Mouse (Mus musculus) stomach, postnatal 0 days (tissue): ENCODE results near the gene Pgr. TPM values are rescaled to one million over a fixed set of nuclear protein-coding genes. Genes with fewer than 3 reads are reported as not detected.

Experiments used
- ATAC-seq: fragments of 200-750 bp; cut with Nextera tagmentation; 2 replicates; pipeline ENCODE4 v1.8.0; 2017; ENCODE audit not compliant: low FRiP score, low TSS enrichment
- DNase-seq: peaks from one replicate; pipeline ENCODE4 v3.0.0-alpha.2; 2016; ENCODE audit warnings: low spot score
- H3K27ac ChIP-seq: fragments of 300-500 bp; sonication (generic); replicated peaks from 2 replicates; pipeline ENCODE4 v1.5.1; 2014; ENCODE audit warnings: mild to moderate bottlenecking, control low read depth
- H3K27me3 ChIP-seq: fragments of 300-500 bp; sonication (generic); 2 replicates; pipeline ENCODE4 v1.6.1; 2014; ENCODE audit warnings: low read length; ENCODE audit not compliant: control insufficient read depth, insufficient read depth
- H3K36me3 ChIP-seq: fragments of 300-500 bp; sonication (generic); 2 replicates; pipeline ENCODE4 v1.6.1; 2014; ENCODE audit warnings: low read length, mixed read lengths; ENCODE audit not compliant: control insufficient read depth, insufficient read depth
- H3K4me1 ChIP-seq: fragments of 300-500 bp; sonication (generic); replicated peaks from 2 replicates; pipeline ENCODE4 v1.6.1; 2014; ENCODE audit warnings: antibody characterized with exemption; ENCODE audit not compliant: control insufficient read depth, insufficient read depth
- H3K4me2 ChIP-seq: fragments of 300-500 bp; sonication (generic); replicated peaks from 2 replicates; pipeline ENCODE4 v1.6.1; 2014; ENCODE audit warnings: low read depth, mild to moderate bottlenecking, control low read depth, moderate library complexity
- H3K4me3 ChIP-seq: fragments of 300-500 bp; sonication (generic); 2 replicates; pipeline ENCODE4 v1.5.1; 2014; ENCODE audit warnings: low read depth, low read length, control low read depth
- H3K9ac ChIP-seq: fragments of 300-500 bp; sonication (generic); 2 replicates; pipeline ENCODE4 v1.6.1; 2014; ENCODE audit warnings: mild to moderate bottlenecking, low read length, control low read depth, mixed read lengths
- H3K9me3 ChIP-seq: fragments of 300-500 bp; sonication (generic); 2 replicates; pipeline ENCODE4 v1.6.1; 2016; ENCODE audit warnings: low read length; ENCODE audit not compliant: control insufficient read depth
- CTCF ChIP-seq: IDR thresholded peaks from 2 replicates; pipeline ENCODE4 v1.5.1; 2016; ENCODE audit warnings: antibody characterized with exemption, low read depth, mild to moderate bottlenecking, moderate library complexity
- EP300 ChIP-seq: optimal IDR thresholded peaks from 2 replicates; pipeline ENCODE3; 2016; ENCODE audit warnings: antibody characterized with exemption
- WGBS: fragments of 180-500 bp; shearing (Covaris S2); extraction: QIAGEN DNeasy Blood & Tissue Kit; methylation state at CpG from one replicate; pipeline ENCODE4 v1.1.7; 2014; 5-methylcytosine and 5-hydroxymethylcytosine counted together
- polyA plus RNA-seq: library from polyadenylated mRNA; unstranded; fragments of >200 nt; fragmentation: Nextera tagmentation; extraction: Ambion mirVana; gene quantifications from 2 replicates; pipeline ENCODE4 v1.2.1, GENCODE M21; 2015

The Pgr gene
- 0.13 and 0.24 TPM in 2 replicates for polyA plus RNA-seq

GRCm38 (mm10) chr9:8899616-8900202, at the start of gene Pgr:
Gene Pgr (plus strand): TSS chr9:8899833.
- TF ChIP-seq EP300 (no peak), CTCF (no peak)
- peak within 1 kb of the TSS; percentile 41 for H3K9ac ChIP-seq
- peak within 1 kb of the TSS; percentile 51 for H3K4me3 ChIP-seq
- peaks cover 6% of the 10 kb centered on the region for H3K27me3 ChIP-seq
- peak within 1 kb of the TSS; percentile 77 for H3K4me2 ChIP-seq
- H3K4me1 ChIP-seq = peaks cover 2% of the 10 kb centered on the region
- no peak for ATAC-seq
- H3K27ac ChIP-seq = no peak within 1 kb of the TSS
- no peaks in the 10 kb centered on the region for H3K36me3 ChIP-seq
- no peaks in the 10 kb centered on the region for H3K9me3 ChIP-seq
- DNase-seq = peak; percentile 12
- under 1% methylated on average over 16 of the region's 16 CpGs for WGBS

DNA sequence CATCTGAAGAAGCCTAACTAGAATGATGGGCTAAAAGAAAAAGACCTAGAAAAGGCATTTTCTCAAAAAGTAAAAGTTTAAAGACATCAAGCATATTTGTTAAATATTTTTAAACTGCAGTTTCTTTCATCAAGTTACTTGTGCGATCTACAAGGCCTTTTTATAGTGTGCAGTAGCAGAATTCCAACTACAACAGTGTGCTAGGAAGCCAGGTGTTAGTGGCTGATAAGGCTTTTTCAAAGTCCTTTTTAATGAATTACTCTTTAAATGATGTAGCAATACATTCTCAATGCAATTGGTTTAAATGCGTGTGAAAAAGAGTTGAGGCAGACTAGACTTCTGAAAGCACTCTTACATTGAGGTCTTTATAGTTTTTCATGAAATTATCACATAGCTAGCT, 42.2 kb upstream of the Pgr start:
- H3K4me2 ChIP-seq = no peak overlapping the region
- H3K4me1 ChIP-seq = no peaks in the 10 kb centered on the region
- no peaks in the 10 kb centered on the region for H3K9me3 ChIP-seq
- ATAC-seq (no peak), DNase-seq (no peak)
- TF ChIP-seq CTCF = no peak
- no peak for TF ChIP-seq EP300
- H3K9ac ChIP-seq = no peak overlapping the region
- no peak overlapping the region for H3K4me3 ChIP-seq
- no peak overlapping the region for H3K27ac ChIP-seq
- H3K36me3 ChIP-seq = no peaks in the 10 kb centered on the region
- WGBS = 53% methylated on average over 2 of the region's 2 CpGs
- no peaks in the 10 kb centered on the region for H3K27me3 ChIP-seq

GRCm38 (mm10) chr9:8868511-8868910, 31.1 kb upstream of the Pgr start:
- Histone ChIP-seq H3K4me2 (no peak overlapping the region), H3K27ac (no peak overlapping the region), H3K9me3 (no peaks in the 10 kb centered on the region), H3K36me3 (no peaks in the 10 kb centered on the region), H3K9ac (no peak overlapping the region), H3K27me3 (no peaks in the 10 kb centered on the region), H3K4me3 (no peak overlapping the region), H3K4me1 (no peaks in the 10 kb centered on the region)
- DNase-seq = no peak
- WGBS = 50% methylated on average over 2 of the region's 2 CpGs
- no peak for ATAC-seq
- TF ChIP-seq CTCF (no peak), EP300 (no peak)

DNA sequence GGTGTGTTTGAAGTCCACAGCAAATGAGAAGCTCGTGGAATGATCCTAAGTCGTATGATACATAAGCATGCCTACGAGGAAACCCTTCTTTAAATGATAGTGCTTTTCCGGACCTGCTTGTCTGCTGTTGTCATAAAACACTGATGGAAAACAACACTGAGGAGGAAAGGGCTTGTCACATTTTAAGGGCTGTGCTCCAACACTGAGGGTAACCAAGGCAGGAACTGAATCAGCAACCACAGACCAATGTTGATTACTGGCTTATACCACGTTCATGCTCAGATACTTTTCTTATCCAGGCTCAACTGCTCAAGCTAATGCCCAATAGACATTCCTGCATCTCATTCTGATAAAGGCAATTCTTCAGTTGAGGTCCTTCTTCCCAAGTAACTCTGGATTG, 4.4 kb upstream of the Pgr start:
- Histone ChIP-seq H3K4me2 (no peak overlapping the region), H3K4me3 (no peak overlapping the region), H3K9me3 (no peaks in the 10 kb centered on the region), H3K9ac (no peak overlapping the region), H3K36me3 (no peaks in the 10 kb centered on the region), H3K4me1 (no peaks in the 10 kb centered on the region; the same call in 1 of the 2 replicates), H3K27me3 (no peaks in the 10 kb centered on the region; the same call in 1 of the 2 replicates), H3K27ac (no peak overlapping the region)
- DNase-seq = no peak
- WGBS = 73% methylated on average over 5 of the region's 5 CpGs
- no peak for ATAC-seq
- TF ChIP-seq CTCF = no peak
- no peak for TF ChIP-seq EP300

- peak overlapping the region; percentile 41 for H3K9ac ChIP-seq
- DNase-seq = peak; percentile 29
Measured at GRCm38 (mm10) chr9:8900203-8901012, 775 bp downstream of the Pgr start.

More at GRCm38 (mm10) chr9:8900203-8901012, 775 bp downstream of the Pgr start:
- H3K36me3 ChIP-seq = no peaks in the 10 kb centered on the region
- ATAC-seq = peak; percentile 47; the same call in 1 of the 2 replicates
- peaks cover 6% of the 10 kb centered on the region for H3K27me3 ChIP-seq
- H3K4me1 ChIP-seq = peaks cover 2% of the 10 kb centered on the region
- WGBS = 2% methylated on average over 41 of the region's 41 CpGs
- TF ChIP-seq EP300 = no peak
- TF ChIP-seq CTCF = no peak
- H3K4me3 ChIP-seq = peak overlapping the region; percentile 51
- H3K27ac ChIP-seq = no peak overlapping the region
- H3K9me3 ChIP-seq = no peaks in the 10 kb centered on the region
- peak overlapping the region; percentile 77 for H3K4me2 ChIP-seq
